Mouse (Mus musculus) hindbrain, embryonic 11.5 days (tissue): Measurements from ENCODE around the gene Slc45a1. TPM values are rescaled to one million over a fixed set of nuclear protein-coding genes. Genes with fewer than 3 reads are reported as not detected.

Experiments used
- ATAC-seq: fragments of 200-750 bp; cut with Nextera tagmentation; 2 replicates; pipeline ENCODE4 v1.8.0; 2017; ENCODE audit warnings: mild to moderate bottlenecking, moderate TSS enrichment, moderate library complexity; ENCODE audit not compliant: low FRiP score
- DNase-seq: peaks from one replicate; pipeline ENCODE4 v3.0.0-alpha.2; 2015; ENCODE audit warnings: low spot score
- H3K27ac ChIP-seq: fragments of 300-500 bp; sonication (generic); 2 replicates; pipeline ENCODE4 v1.5.1; 2014; ENCODE audit warnings: mild to moderate bottlenecking, low read depth, low read length
- H3K27me3 ChIP-seq: fragments of 300-500 bp; sonication (generic); 2 replicates; pipeline ENCODE4 v1.6.1; 2014; ENCODE audit warnings: mild to moderate bottlenecking, low read length, moderate library complexity, mixed read lengths; ENCODE audit not compliant: control insufficient read depth, insufficient read depth
- H3K36me3 ChIP-seq: fragments of 300-500 bp; sonication (generic); 2 replicates; pipeline ENCODE4 v1.6.1; 2014; ENCODE audit warnings: mild to moderate bottlenecking, low read length, moderate library complexity, mixed read lengths; ENCODE audit not compliant: control insufficient read depth, insufficient read depth
- H3K4me1 ChIP-seq: fragments of 300-500 bp; sonication (generic); replicated peaks from 2 replicates; pipeline ENCODE4 v1.6.1; 2014; ENCODE audit warnings: low read length, mixed read lengths; ENCODE audit not compliant: control insufficient read depth, insufficient read depth
- H3K4me2 ChIP-seq: fragments of 300-500 bp; sonication (generic); replicated peaks from 2 replicates; pipeline ENCODE4 v1.6.1; 2014; ENCODE audit warnings: mild to moderate bottlenecking, low read depth, low read length
- H3K4me3 ChIP-seq: fragments of 300-500 bp; sonication (generic); 2 replicates; pipeline ENCODE4 v1.5.1; 2014; ENCODE audit warnings: low read depth, low read length
- H3K9ac ChIP-seq: fragments of 300-500 bp; sonication (generic); 2 replicates; pipeline ENCODE4 v1.6.1; 2014; ENCODE audit warnings: low read depth, low read length
- H3K9me3 ChIP-seq: fragments of 300-500 bp; sonication (generic); 2 replicates; pipeline ENCODE4 v1.6.1; 2016; ENCODE audit warnings: low read length; ENCODE audit not compliant: control insufficient read depth
- WGBS: fragments of 180-500 bp; shearing (Covaris S2); extraction: QIAGEN DNeasy Blood & Tissue Kit; methylation state at CpG from one replicate; pipeline ENCODE4 v1.1.7; 2014; 5-methylcytosine and 5-hydroxymethylcytosine counted together
- polyA plus RNA-seq: library from polyadenylated mRNA; unstranded; fragments of >200 nt; fragmentation: Nextera tagmentation; extraction: Ambion mirVana; gene quantifications from 2 replicates; pipeline ENCODE4 v1.2.1, GENCODE M21; 2014

The Slc45a1 gene
- polyA plus RNA-seq, 1 experiment from 2014 or later = 7.8 TPM

DNA sequence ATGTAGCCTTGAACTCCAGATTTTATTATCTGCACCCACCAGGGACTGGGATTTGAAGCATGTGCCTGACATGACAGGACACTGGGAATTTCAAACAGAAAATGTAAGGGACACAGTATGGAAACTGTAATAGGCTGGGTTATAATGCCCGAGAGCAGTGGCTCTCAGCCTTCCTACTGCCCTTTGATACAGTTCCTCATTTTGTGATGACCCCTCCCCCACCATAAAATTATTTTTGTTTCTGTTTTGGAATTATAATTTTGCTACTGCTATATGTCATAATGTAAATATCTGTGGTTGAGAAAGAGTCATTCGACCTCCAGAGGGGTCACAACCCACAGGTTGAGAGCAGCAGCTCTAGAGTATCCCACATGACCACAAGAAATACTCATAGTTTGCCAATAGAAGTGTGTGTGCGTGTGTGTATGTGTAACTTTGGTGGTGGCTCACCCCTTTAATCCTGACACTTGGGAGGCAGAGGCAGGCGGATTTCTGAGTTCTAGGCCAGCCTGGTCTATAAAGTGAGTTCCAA lies 57.6 kb downstream of the Slc45a1 start:
- 95% methylated on average over 4 of the region's 4 CpGs for WGBS
- H3K9ac ChIP-seq = no peak overlapping the region
- no peak for ATAC-seq
- no peak overlapping the region for H3K4me2 ChIP-seq
- H3K4me1 ChIP-seq = 0 out of 2 replicates have a peak, but pooled peaks cover 5% of the 10 kb centered on the region
- H3K27me3 ChIP-seq = no peaks in the 10 kb centered on the region
- no peaks in the 10 kb centered on the region for H3K36me3 ChIP-seq
- no peak for DNase-seq
- H3K9me3 ChIP-seq = no peaks in the 10 kb centered on the region
- H3K27ac ChIP-seq = no peak overlapping the region
- no peak overlapping the region for H3K4me3 ChIP-seq

DNA sequence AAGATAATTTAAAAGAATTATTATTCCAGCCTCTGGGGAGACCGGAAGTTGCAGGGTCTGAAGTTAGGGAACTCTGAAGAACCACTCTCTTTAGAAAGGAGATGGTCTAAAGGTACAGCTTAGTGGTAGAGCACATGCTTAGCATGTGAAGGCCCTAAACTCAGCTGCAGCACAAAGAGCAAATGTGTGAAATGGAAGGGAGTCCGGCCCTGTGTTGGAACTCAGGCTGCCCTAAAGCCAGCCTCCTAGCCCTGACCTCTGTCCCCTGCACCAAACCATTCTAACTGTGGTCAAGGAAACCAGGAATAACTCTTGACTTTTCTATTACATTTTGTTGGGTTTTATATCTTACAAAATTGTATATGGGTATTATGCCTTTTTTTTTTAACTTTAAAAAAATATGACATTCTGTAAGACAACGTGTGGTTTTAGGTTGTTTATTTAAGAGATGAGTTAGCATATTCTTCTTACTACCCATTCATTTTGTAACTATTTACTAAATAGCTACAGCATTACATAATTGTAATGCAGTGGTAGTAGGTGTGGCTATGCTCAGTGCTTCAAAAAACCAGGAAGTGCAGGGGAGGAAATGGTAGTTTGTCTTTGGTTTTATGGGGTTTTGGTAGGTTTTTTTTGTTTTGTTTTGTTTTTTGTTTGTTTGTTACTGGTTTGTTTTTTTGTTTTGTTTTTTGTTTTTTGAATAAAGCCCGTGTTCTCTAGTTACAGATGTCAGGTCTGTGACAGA lies 58.3 kb downstream of the Slc45a1 start:
- WGBS = 85% methylated on average over 4 of the region's 4 CpGs
- no peak for ATAC-seq
- H3K9ac ChIP-seq = no peak overlapping the region
- H3K27me3 ChIP-seq = no peaks in the 10 kb centered on the region
- H3K4me2 ChIP-seq = no peak overlapping the region
- H3K9me3 ChIP-seq = no peaks in the 10 kb centered on the region
- no peak for DNase-seq
- H3K4me3 ChIP-seq = no peak overlapping the region
- H3K36me3 ChIP-seq = no peaks in the 10 kb centered on the region
- H3K27ac ChIP-seq = no peak overlapping the region
- H3K4me1 ChIP-seq = 0 out of 2 replicates have a peak, but pooled peaks cover 5% of the 10 kb centered on the region

DNA sequence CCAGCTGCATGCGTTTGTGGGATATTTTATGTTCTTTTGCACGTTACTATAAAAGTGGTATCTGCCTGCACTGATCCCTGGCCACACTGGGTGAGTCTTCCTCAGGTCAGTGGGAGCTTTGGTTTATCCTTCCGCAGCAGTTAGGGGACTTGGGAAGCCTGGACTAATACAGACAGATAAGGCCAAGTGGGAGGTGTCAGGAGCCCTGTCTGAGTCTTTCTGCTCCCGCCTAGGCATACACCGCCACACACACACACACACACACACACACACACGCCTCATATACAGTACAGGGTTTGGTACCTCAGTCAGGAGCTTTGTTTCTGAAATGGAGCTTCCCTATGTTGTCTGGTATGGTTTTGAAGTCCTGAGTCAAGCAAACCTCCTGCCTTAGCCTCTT lies 59.9 kb downstream of the Slc45a1 start:
- DNase-seq (no peak), ATAC-seq (no peak)
- no peak overlapping the region for H3K4me2 ChIP-seq
- H3K9me3 ChIP-seq = no peaks in the 10 kb centered on the region
- no peaks in the 10 kb centered on the region for H3K27me3 ChIP-seq
- H3K4me3 ChIP-seq = no peak overlapping the region
- 95% methylated on average over 6 of the region's 6 CpGs for WGBS
- H3K4me1 ChIP-seq = 0 out of 2 replicates have a peak, but pooled peaks cover 5% of the 10 kb centered on the region
- H3K27ac ChIP-seq = no peak overlapping the region; the same call in 1 of the 2 replicates
- H3K9ac ChIP-seq = no peak overlapping the region
- no peaks in the 10 kb centered on the region for H3K36me3 ChIP-seq

DNA sequence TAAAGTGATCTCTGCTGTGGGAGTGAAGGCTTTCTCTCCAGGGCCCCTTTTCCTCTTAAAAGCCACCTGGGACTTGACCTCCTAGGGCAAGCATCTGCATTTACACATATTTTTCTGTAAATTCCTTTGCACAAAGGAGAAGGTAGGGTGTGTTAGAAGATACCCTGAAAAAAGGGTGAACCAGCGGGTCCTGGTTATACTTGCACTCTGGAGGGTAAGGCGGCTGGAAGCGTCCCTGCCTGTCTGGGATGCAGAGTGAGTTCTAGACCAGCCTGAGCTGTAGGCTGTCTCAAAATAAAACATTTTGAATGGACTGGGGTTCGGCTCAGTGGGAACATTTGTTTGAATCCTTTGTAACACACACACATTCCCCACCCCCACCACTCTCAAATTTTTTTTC lies 60.4 kb downstream of the Slc45a1 start:
- Histone ChIP-seq H3K4me1 (0 out of 2 replicates have a peak, but pooled peaks cover 5% of the 10 kb centered on the region), H3K4me2 (no peak overlapping the region), H3K4me3 (no peak overlapping the region), H3K9me3 (no peaks in the 10 kb centered on the region), H3K9ac (no peak overlapping the region), H3K27me3 (no peaks in the 10 kb centered on the region), H3K27ac (no peak overlapping the region), H3K36me3 (no peaks in the 10 kb centered on the region)
- 63% methylated on average over 4 of the region's 4 CpGs for WGBS
- DNase-seq (no peak), ATAC-seq (no peak)

DNA sequence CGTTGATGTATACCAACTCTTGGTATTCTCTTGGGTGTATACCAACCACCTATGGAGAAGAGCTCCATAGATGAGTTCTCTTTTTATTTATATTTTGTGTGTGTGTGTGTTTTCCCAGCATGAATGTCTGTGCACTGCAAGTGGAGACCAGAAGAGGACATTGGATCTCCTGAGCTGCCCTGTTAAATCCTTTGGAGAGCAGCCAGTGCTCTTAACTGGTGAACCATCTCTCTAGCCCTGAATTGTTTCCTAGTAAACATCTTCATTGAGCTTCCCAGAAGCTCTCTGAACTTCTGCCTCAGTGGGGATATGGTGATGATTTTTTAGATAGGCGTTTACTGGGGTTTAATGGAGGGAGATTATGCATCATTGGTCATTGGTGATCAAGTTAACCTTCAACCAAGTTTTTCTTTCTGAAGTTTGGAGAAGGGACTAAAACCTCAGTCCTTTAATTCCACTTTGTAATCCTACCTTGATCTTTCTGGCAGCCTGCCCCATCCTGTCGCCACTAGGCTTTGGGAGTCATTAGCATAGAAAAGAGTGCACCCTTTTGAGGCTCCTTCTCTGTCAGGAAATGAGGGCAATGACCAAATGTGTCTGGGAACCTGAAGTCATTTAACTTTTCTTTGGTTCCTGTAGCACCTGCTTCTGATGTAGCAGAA lies 61.2 kb downstream of the Slc45a1 start:
- ATAC-seq (no peak), DNase-seq (no peak)
- Histone ChIP-seq H3K27ac (no peak overlapping the region), H3K4me2 (no peak overlapping the region), H3K27me3 (no peaks in the 10 kb centered on the region), H3K9me3 (no peaks in the 10 kb centered on the region), H3K36me3 (no peaks in the 10 kb centered on the region), H3K4me3 (no peak overlapping the region), H3K9ac (no peak overlapping the region), H3K4me1 (0 out of 2 replicates have a peak, but pooled peaks cover 5% of the 10 kb centered on the region)
- WGBS = 47% methylated on average over 3 of the region's 3 CpGs

DNA sequence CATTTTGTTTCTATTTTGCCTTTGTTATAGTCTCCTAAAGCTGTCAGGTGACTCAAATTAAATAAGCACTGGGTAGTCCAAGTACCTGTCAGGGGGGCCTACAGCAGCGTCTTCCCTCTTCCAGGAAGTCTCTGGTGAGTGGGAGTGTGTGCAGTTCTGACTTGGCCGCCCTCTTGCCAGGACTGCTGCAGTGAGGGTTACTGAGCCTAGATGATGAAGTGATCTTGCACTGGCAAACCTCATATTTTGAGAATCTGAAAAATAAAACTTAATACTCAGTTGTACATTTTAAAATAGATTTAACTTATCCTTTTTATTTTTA lies 63.7 kb downstream of the Slc45a1 start:
- WGBS = 90% methylated on average over 2 of the region's 2 CpGs
- Histone ChIP-seq H3K9ac (no peak overlapping the region), H3K27ac (no peak overlapping the region), H3K36me3 (no peaks in the 10 kb centered on the region), H3K9me3 (no peaks in the 10 kb centered on the region), H3K4me3 (no peak overlapping the region), H3K27me3 (no peaks in the 10 kb centered on the region), H3K4me1 (0 out of 2 replicates have a peak, but pooled peaks cover 5% of the 10 kb centered on the region), H3K4me2 (no peak overlapping the region)
- ATAC-seq (no peak), DNase-seq (no peak)

DNA sequence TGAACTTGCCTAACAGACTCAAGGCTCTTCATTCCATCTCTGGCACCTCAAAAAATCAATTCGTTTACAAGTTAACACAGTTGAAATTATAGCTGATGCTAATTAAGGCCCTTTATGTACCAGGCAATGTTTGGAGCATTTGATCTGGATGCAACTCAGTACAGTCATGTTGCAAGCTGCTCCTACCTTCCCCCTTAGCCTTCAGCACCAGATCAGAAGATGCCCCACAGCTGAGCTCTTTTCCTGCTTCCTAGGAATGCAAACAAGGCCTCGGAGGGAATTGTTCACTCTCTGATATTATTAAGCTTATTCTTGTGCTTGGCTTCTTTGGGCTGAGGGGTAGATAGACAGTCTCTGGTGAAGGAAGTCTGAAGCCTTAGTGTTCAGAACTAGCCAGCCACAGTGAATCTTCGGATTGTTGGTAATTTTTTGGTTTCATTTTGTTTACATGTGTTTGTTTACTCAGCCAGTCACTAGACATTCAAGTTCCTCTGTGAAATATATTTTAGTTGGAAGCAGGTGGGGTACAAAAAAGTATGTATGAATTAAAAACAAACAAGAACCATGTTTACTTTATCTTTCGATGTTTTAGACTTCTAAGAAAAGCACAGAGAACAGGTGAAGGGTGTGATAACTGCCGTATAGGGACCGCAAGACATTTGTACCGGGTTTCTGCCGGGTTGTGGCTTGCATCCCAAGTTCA lies 64.2 kb downstream of the Slc45a1 start:
- Histone ChIP-seq H3K4me2 (no peak overlapping the region), H3K27me3 (no peaks in the 10 kb centered on the region), H3K9me3 (no peaks in the 10 kb centered on the region), H3K4me1 (0 out of 2 replicates have a peak, but pooled peaks cover 5% of the 10 kb centered on the region), H3K36me3 (no peaks in the 10 kb centered on the region), H3K4me3 (no peak overlapping the region), H3K9ac (no peak overlapping the region), H3K27ac (no peak overlapping the region)
- ATAC-seq = no peak
- DNase-seq = no peak
- WGBS = 87% methylated on average over 8 of the region's 8 CpGs

DNA sequence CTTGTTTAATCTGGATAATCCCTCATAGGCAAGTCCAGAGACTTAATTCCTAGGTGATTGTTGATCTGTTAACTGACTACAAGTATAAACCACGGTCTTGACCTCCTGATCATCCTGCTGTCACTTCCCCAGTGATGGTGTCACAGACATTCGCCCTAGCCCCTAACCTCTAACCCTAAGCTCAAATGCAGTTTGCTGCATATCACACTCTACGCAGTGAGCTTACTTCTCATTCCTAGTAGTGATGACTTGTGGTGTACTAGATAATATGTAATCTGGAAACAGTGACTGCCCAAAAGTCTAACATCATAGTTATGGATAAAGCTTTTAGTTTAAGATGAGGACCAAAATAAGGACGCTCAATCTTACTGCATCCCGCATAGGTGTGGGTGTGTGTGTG lies 65.7 kb downstream of the Slc45a1 start:
- Histone ChIP-seq H3K36me3 (no peaks in the 10 kb centered on the region), H3K27ac (no peak overlapping the region), H3K27me3 (no peaks in the 10 kb centered on the region), H3K9ac (no peak overlapping the region), H3K4me2 (no peak overlapping the region), H3K9me3 (no peaks in the 10 kb centered on the region), H3K4me3 (no peak overlapping the region), H3K4me1 (0 out of 2 replicates have a peak, but pooled peaks cover 2% of the 10 kb centered on the region)
- no peak for DNase-seq
- 87% methylated on average over 5 of the region's 5 CpGs for WGBS
- no peak for ATAC-seq
